Mouse (Mus musculus): Measurements from ENCODE around the gene Uggt2. TPM values are rescaled to one million over a fixed set of nuclear protein-coding genes. Genes with fewer than 3 reads are reported as not detected.

Uggt2 gene
- polyA plus RNA-seq, 1 experiment from 2014 or later = 26.6 TPM

- no peak overlapping the region for H3K4me3 ChIP-seq
- no peak for ATAC-seq (ENCODE audit: low FRiP score)
- H3K4me2 ChIP-seq (replicated peaks) = no peak overlapping the region
- no peaks in the 10 kb centered on the region for H3K9me3 ChIP-seq (replicated peaks)
- no peaks in the 10 kb centered on the region for H3K36me3 ChIP-seq
- H3K27me3 ChIP-seq = 0 out of 2 replicates have a peak, but pooled peaks cover 2% of the 10 kb centered on the region
- peaks cover 18% of the 10 kb centered on the region; the same call in 1 of the 2 replicates for H3K4me1 ChIP-seq
- WGBS = 59% methylated on average over 3 of the region's 3 CpGs
- no peak overlapping the region for H3K9ac ChIP-seq
- H3K27ac ChIP-seq = no peak overlapping the region
These were observed 163.0 kb downstream of the Uggt2 start for GRCm38 (mm10) chr14:118936236-118936635.

Other genes with a start within 250 kb of the Uggt2 start
- 46.3 and 47.0 TPM in 2 replicates for gene Dzip1, start 174.0 kb downstream of the Uggt2 start, polyA plus RNA-seq (2016; fragmentation: Nextera tagmentation; extraction: Ambion mirVana)
- gene Dnajc3, start 161.5 kb downstream of the Uggt2 start, polyA plus RNA-seq (2016; fragmentation: Nextera tagmentation; extraction: Ambion mirVana) = 33.3 and 33.5 TPM in 2 replicates
- 0.80 and 1.4 TPM in 2 replicates for gene Hs6st3, start 38.9 kb upstream of the Uggt2 start, polyA plus RNA-seq (2016; fragmentation: Nextera tagmentation; extraction: Ambion mirVana)

Measured in hindbrain, embryonic 12.5 days (tissue).